Mouse (Mus musculus) liver, embryonic 14.5 days (tissue): ENCODE data around the gene D430041D05Rik. TPM values are rescaled to one million over a fixed set of nuclear protein-coding genes. Genes with fewer than 3 reads are reported as not detected.
"Not testable (repeated sequence)": the region's sequence is repeated elsewhere in the genome, so short reads cannot be mapped to it uniquely, and the experiment has no call there.

Experiments
- ATAC-seq: fragments of 200-750 bp; cut with Nextera tagmentation; 2 replicates; pipeline ENCODE4 v1.8.0; 2017; ENCODE audit warnings: moderate number of reproducible peaks, mild to moderate bottlenecking, moderate library complexity; ENCODE audit not compliant: insufficient read depth
- DNase-seq, 3 experiments: peaks; one replicate each; pipeline ENCODE4 v3.0.0-alpha.2; 2012 to 2013; ENCODE audit warnings: low read depth in 3 of 3, low spot score in 3 of 3
- H3K27ac ChIP-seq: fragments of 300-500 bp; sonication (generic); 2 replicates; pipeline ENCODE4 v1.5.1; 2014; ENCODE audit warnings: moderate library complexity, mild to moderate bottlenecking, control low read depth, inconsistent platforms
- H3K27me3 ChIP-seq: fragments of 300-500 bp; sonication (generic); 2 replicates; pipeline ENCODE4 v1.6.1; 2014; ENCODE audit warnings: mild to moderate bottlenecking, low read length, moderate library complexity; ENCODE audit not compliant: control insufficient read depth, insufficient read depth
- H3K36me3 ChIP-seq: fragments of 300-500 bp; sonication (generic); replicated peaks from 2 replicates; pipeline ENCODE4 v1.6.1; 2014; ENCODE audit warnings: low read depth; ENCODE audit not compliant: control insufficient read depth, insufficient read depth
- H3K4me1 ChIP-seq, 2 experiments: fragments of 200-500 bp in 1 of 2; fragments of 300-500 bp in 1 of 2; sonication (generic) in 1 of 2; replicated peaks; 2 replicates each; pipeline ENCODE4 v1.6.1; 2012 to 2014; ENCODE audit warnings: antibody characterized with exemption in 1 of 2, inconsistent platforms in 1 of 2, low read length in 1 of 2; ENCODE audit not compliant: control insufficient read depth in 2 of 2, insufficient read depth in 2 of 2
- H3K4me2 ChIP-seq: fragments of 300-500 bp; sonication (generic); 2 replicates; pipeline ENCODE4 v1.6.1; 2014; ENCODE audit warnings: low read depth, mild to moderate bottlenecking, control low read depth, moderate library complexity
- H3K4me3 ChIP-seq, 2 experiments: fragments of 200-500 bp in 1 of 2; fragments of 300-500 bp in 1 of 2; sonication (generic) in 1 of 2; 2 replicates each; pipeline ENCODE4 v1.5.1; 2012 to 2014; ENCODE audit warnings: low read depth in 2 of 2, low read length in 2 of 2, mild to moderate bottlenecking in 2 of 2, control low read depth in 1 of 2, inconsistent platforms in 1 of 2, moderate library complexity in 1 of 2; ENCODE audit not compliant: insufficient read depth in 1 of 2
- H3K9ac ChIP-seq: fragments of 300-500 bp; sonication (generic); replicated peaks from 2 replicates; pipeline ENCODE4 v1.6.1; 2014; ENCODE audit warnings: mild to moderate bottlenecking, control low read depth, moderate library complexity
- H3K9me3 ChIP-seq: fragments of 300-500 bp; sonication (generic); 2 replicates; pipeline ENCODE4 v1.6.1; 2016; ENCODE audit warnings: low read length, mixed read lengths; ENCODE audit not compliant: control insufficient read depth
- CTCF ChIP-seq: IDR thresholded peaks from 2 replicates; pipeline ENCODE4 v1.5.1; 2016; ENCODE audit warnings: antibody characterized with exemption, low read depth, control low read depth
- EP300 ChIP-seq: IDR thresholded peaks from 2 replicates; pipeline ENCODE4 v1.6.1; 2016; ENCODE audit warnings: antibody characterized with exemption, low read depth
- WGBS: fragments of 180-500 bp; shearing (Covaris S2); extraction: QIAGEN DNeasy Blood & Tissue Kit; methylation state at CpG from one replicate; pipeline ENCODE4 v1.1.7; 2014; ENCODE audit not compliant: insufficient replicate concordance; 5-methylcytosine and 5-hydroxymethylcytosine counted together
- polyA plus RNA-seq, 2 experiments: library from polyadenylated mRNA; depleted of rRNA in 1 of 2; stranded (reverse) in 1 of 2; unstranded in 1 of 2; fragments of >200 nt; fragmentation: Nextera tagmentation in 1 of 2; extraction: Ambion mirVana in 1 of 2; gene quantifications; 2 replicates each; pipeline versions ENCODE4 v1.2.1 to v1.2.3; 2012 to 2014

The D430041D05Rik gene
- polyA plus RNA-seq, 2 experiments = under 0.01 TPM; not detected in 1

GRCm38 (mm10) chr2:104099231-104099585, 311.6 kb downstream of the D430041D05Rik start:
- Histone ChIP-seq H3K27ac (peak overlapping the region; percentile 91), H3K4me3 (peak overlapping the region; percentile 37 to 84)

DNA sequence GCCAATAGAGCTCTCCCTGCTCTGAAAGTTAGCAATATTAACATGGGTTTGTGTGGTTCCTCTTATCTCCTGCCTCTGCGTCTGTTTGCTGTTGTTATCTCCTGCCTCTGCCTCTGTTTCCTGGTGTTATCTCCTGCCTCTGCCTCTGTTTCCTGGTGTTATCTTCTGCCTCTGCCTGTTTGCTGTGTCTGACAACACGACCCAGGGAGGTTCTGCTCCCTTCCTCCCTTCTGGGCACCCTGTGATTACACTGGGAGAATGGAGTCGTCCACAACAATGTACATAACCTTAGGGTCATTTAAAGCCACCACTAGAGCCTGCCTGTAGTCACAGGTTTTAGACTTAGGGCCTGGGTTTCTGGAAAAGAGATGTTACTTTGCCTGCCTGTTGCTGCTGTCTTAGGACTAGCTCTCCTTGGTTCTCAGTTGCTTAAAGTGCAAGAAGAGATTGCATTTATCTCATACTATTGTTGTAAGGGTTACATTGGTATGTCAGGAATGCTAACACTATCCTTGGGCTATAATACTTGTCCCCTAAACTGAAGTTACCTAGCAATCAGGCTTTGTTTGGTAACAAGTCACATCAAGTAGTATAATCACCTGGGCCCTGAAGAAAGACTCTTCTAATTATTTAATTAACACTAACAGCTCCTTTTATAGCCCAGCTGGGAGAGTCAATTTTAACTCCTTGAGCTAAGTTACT, 312.1 kb downstream of the D430041D05Rik start:
- H3K27ac ChIP-seq = peak overlapping the region; percentile 91
- TF ChIP-seq EP300 = peak; percentile 99
- no peak for TF ChIP-seq CTCF
- H3K36me3 ChIP-seq = peaks cover 11% of the 10 kb centered on the region
- H3K4me2 ChIP-seq = peak overlapping the region; percentile 78
- H3K9me3 ChIP-seq = no peaks in the 10 kb centered on the region
- H3K4me3 ChIP-seq = peak overlapping the region; percentile 49 to 84
- H3K27me3 ChIP-seq = no peaks in the 10 kb centered on the region
- peak overlapping the region; percentile 64 for H3K9ac ChIP-seq
- DNase-seq (peak in 1 of 3 experiments; percentile 75), ATAC-seq (peak; percentile 90)
- WGBS = 2% methylated on average over 3 of the region's 3 CpGs
- peaks cover 34 to 52% of the 10 kb centered on the region in 2 experiments for H3K4me1 ChIP-seq

More at GRCm38 (mm10) chr2:104099231-104099585, 311.6 kb downstream of the D430041D05Rik start:
- peak overlapping the region; percentile 64 for H3K9ac ChIP-seq
- no peaks in the 10 kb centered on the region for H3K9me3 ChIP-seq
- ATAC-seq (no peak), DNase-seq (no peak)
- H3K4me2 ChIP-seq = peak overlapping the region; percentile 78
- peaks cover 33 to 49% of the 10 kb centered on the region in 2 experiments for H3K4me1 ChIP-seq
- TF ChIP-seq CTCF (no peak), EP300 (no peak)
- H3K36me3 ChIP-seq = peaks cover 11% of the 10 kb centered on the region
- H3K27me3 ChIP-seq = no peaks in the 10 kb centered on the region
- WGBS = 82% methylated on average over 2 of the region's 2 CpGs

DNA sequence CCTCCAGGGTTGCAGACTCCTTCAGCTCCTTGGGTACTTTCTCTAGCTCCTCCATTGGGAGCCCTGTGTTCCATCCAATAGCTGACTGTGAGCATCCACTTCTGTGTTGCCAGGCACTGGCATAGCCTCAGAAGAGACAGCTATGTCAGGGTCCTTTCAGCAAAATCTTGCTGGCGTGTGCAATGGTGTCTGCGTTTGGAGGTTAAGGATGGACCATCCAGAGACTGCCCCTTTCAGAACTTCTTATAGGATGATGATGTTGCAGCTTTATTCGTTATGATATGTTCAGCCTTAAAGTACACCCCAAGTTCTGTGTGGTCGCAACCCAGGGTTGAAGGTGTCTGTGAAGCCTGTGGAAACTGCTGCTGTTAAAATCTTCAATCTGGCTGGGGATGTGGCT, 313.4 kb downstream of the D430041D05Rik start:
- H3K4me3 ChIP-seq = peak overlapping the region; percentile 62 to 84
- not testable (repeated sequence) for DNase-seq, H3K27me3 ChIP-seq, ATAC-seq, H3K36me3 ChIP-seq, H3K9me3 ChIP-seq
- 79% methylated on average over 4 of the region's 4 CpGs for WGBS
- peak overlapping the region; percentile 91 for H3K27ac ChIP-seq
- H3K9ac ChIP-seq = peak overlapping the region; percentile 56
- peaks cover 36 to 55% of the 10 kb centered on the region in 2 experiments for H3K4me1 ChIP-seq
- H3K4me2 ChIP-seq = peak overlapping the region; percentile 78

GRCm38 (mm10) chr2:104096796-104097195, 314.0 kb downstream of the D430041D05Rik start:
- not testable (repeated sequence) for ATAC-seq, H3K9me3 ChIP-seq, H3K36me3 ChIP-seq, DNase-seq, H3K27me3 ChIP-seq
- peak overlapping the region; percentile 94 for H3K9ac ChIP-seq
- H3K4me1 ChIP-seq = peaks cover 41 to 60% of the 10 kb centered on the region in 2 experiments
- peak overlapping the region; percentile 82 to 84 for H3K4me3 ChIP-seq
- peak; percentile 23; the same call in 1 of the 2 replicates for TF ChIP-seq CTCF
- H3K27ac ChIP-seq = peak overlapping the region; percentile 96
- 79% methylated on average over 1 of the region's 1 CpGs for WGBS
- peak overlapping the region; percentile 78 for H3K4me2 ChIP-seq

- H3K9me3 ChIP-seq = no peaks in the 10 kb centered on the region
- H3K4me1 ChIP-seq = peaks cover 45 to 62% of the 10 kb centered on the region in 2 experiments
- ATAC-seq (no peak), DNase-seq (no peak)
- H3K27ac ChIP-seq = peak overlapping the region; percentile 96
- H3K27me3 ChIP-seq = no peaks in the 10 kb centered on the region
- 26% methylated on average over 10 of the region's 10 CpGs for WGBS
- H3K4me2 ChIP-seq = peak overlapping the region; percentile 78
- H3K36me3 ChIP-seq = peaks cover 4% of the 10 kb centered on the region; the same call in 1 of the 2 replicates
- peak overlapping the region; percentile 94 for H3K9ac ChIP-seq
- peak overlapping the region; percentile 82 to 84 for H3K4me3 ChIP-seq
- no peak for TF ChIP-seq EP300
These were observed 314.6 kb downstream of the D430041D05Rik start for GRCm38 (mm10) chr2:104096256-104096655.
